Mouse (Mus musculus): Measurements from ENCODE around the gene Rab5if. TPM values are rescaled to one million over a fixed set of nuclear protein-coding genes. Genes with fewer than 3 reads are reported as not detected.
A peak's percentile ranks its signal among the peaks of the same experiment; 100 is the strongest.
"Not testable (repeated sequence)": the region's sequence is repeated elsewhere in the genome, so short reads cannot be mapped to it uniquely, and the experiment has no call there.

The Rab5if gene
- polyA plus RNA-seq, 1 experiment = 101 TPM

- DNase-seq (ENCODE audit: extremely low spot score in 1 of 2, low spot score in 1 of 2) = no peak
These were observed 23.2 kb downstream of the Rab5if start for GRCm38 (mm10) chr2:156886084-156886631.

- DNase-seq (ENCODE audit: extremely low spot score in 1 of 2, low spot score in 1 of 2) = no peak
These were observed 24.1 kb downstream of the Rab5if start, which contains the start of gene Sla2 for GRCm38 (mm10) chr2:156887017-156887416. Sla2 (minus strand) TSS chr2:156887192.

- no peak for DNase-seq (ENCODE audit: extremely low spot score in 1 of 2, low spot score in 1 of 2)
These were observed 25.6 kb downstream of the Rab5if start for GRCm38 (mm10) chr2:156888490-156888889.

GRCm38 (mm10) chr2:156892240-156892639 is 29.3 kb downstream of the Rab5if start:
- DNase-seq (ENCODE audit: extremely low spot score in 1 of 2, low spot score in 1 of 2) = no peak

- no peak for DNase-seq (ENCODE audit: extremely low spot score in 1 of 2, low spot score in 1 of 2)
These were observed 29.9 kb downstream of the Rab5if start for GRCm38 (mm10) chr2:156892821-156893220.

GRCm38 (mm10) chr2:156894496-156895265 is 31.8 kb downstream of the Rab5if start:
- DNase-seq (ENCODE audit: extremely low spot score in 1 of 2, low spot score in 1 of 2) = no peak

GRCm38 (mm10) chr2:156896384-156896914 is 33.5 kb downstream of the Rab5if start:
- no peak for DNase-seq (ENCODE audit: extremely low spot score in 1 of 2, low spot score in 1 of 2)

- peak in 1 of 2 experiments; percentile 64 for DNase-seq (ENCODE audit: extremely low spot score in 1 of 2, low spot score in 1 of 2)
These were observed 34.1 kb downstream of the Rab5if start for GRCm38 (mm10) chr2:156897034-156897433.

GRCm38 (mm10) chr2:156898374-156898773 is 35.4 kb downstream of the Rab5if start:
- no peak for DNase-seq (ENCODE audit: extremely low spot score in 1 of 2, low spot score in 1 of 2)

- DNase-seq (ENCODE audit: extremely low spot score in 1 of 2, low spot score in 1 of 2) = no peak
These were observed 36.3 kb downstream of the Rab5if start for GRCm38 (mm10) chr2:156899184-156899583.

GRCm38 (mm10) chr2:156901344-156901743 is 38.4 kb downstream of the Rab5if start:
- no peak for DNase-seq (ENCODE audit: extremely low spot score in 1 of 2, low spot score in 1 of 2)

GRCm38 (mm10) chr2:156901883-156902282 is 39.0 kb downstream of the Rab5if start:
- no peak for DNase-seq (ENCODE audit: extremely low spot score in 1 of 2, low spot score in 1 of 2)

- DNase-seq (ENCODE audit: extremely low spot score in 1 of 2, low spot score in 1 of 2) = not testable (repeated sequence)
These were observed 39.5 kb downstream of the Rab5if start for GRCm38 (mm10) chr2:156902411-156902810.

GRCm38 (mm10) chr2:156903367-156903766 is 40.4 kb downstream of the Rab5if start:
- DNase-seq (ENCODE audit: extremely low spot score in 1 of 2, low spot score in 1 of 2) = no peak

- peak; percentile 69 to 87 for DNase-seq (ENCODE audit: extremely low spot score in 1 of 2, low spot score in 1 of 2)
These were observed 42.2 kb downstream of the Rab5if start for GRCm38 (mm10) chr2:156904976-156905717.

GRCm38 (mm10) chr2:156905931-156906330 is 43.0 kb downstream of the Rab5if start:
- DNase-seq (ENCODE audit: extremely low spot score in 1 of 2, low spot score in 1 of 2) = not testable (repeated sequence)

- DNase-seq (ENCODE audit: extremely low spot score in 1 of 2, low spot score in 1 of 2) = no peak
These were observed 50.3 kb downstream of the Rab5if start for GRCm38 (mm10) chr2:156913191-156913590.

- no peak for DNase-seq (ENCODE audit: extremely low spot score in 1 of 2, low spot score in 1 of 2)
These were observed 52.6 kb downstream of the Rab5if start for GRCm38 (mm10) chr2:156915559-156915958.

- DNase-seq (ENCODE audit: extremely low spot score in 1 of 2, low spot score in 1 of 2) = no peak
These were observed 53.6 kb downstream of the Rab5if start for GRCm38 (mm10) chr2:156916419-156917125.

GRCm38 (mm10) chr2:156918562-156918961 is 55.6 kb downstream of the Rab5if start:
- DNase-seq (ENCODE audit: extremely low spot score in 1 of 2, low spot score in 1 of 2) = no peak
